Mouse (Mus musculus) intestine, postnatal 0 days (tissue): ENCODE results near the gene Ptprb. TPM values are rescaled to one million over a fixed set of nuclear protein-coding genes. Genes with fewer than 3 reads are reported as not detected.

Source experiments
- ATAC-seq: fragments of 200-750 bp; cut with Nextera tagmentation; 2 replicates; pipeline ENCODE4 v1.8.0; 2017; ENCODE audit warnings: mild to moderate bottlenecking, moderate TSS enrichment, moderate library complexity
- H3K27ac ChIP-seq: fragments of 300-500 bp; sonication (generic); 2 replicates; pipeline ENCODE4 v1.5.1; 2014; ENCODE audit warnings: mild to moderate bottlenecking, low read depth, low read length, moderate library complexity
- H3K27me3 ChIP-seq: fragments of 300-500 bp; sonication (generic); replicated peaks from 2 replicates; pipeline ENCODE4 v1.6.1; 2014; ENCODE audit warnings: low read length, mixed read lengths; ENCODE audit not compliant: control insufficient read depth, insufficient read depth
- H3K36me3 ChIP-seq: fragments of 300-500 bp; sonication (generic); 2 replicates; pipeline ENCODE4 v1.6.1; 2014; ENCODE audit warnings: mild to moderate bottlenecking, moderate library complexity; ENCODE audit not compliant: control insufficient read depth, insufficient read depth
- H3K4me1 ChIP-seq: fragments of 300-500 bp; sonication (generic); replicated peaks from 2 replicates; pipeline ENCODE4 v1.6.1; 2014; ENCODE audit warnings: antibody characterized with exemption, low read length, mixed read lengths; ENCODE audit not compliant: control insufficient read depth, insufficient read depth
- H3K4me2 ChIP-seq: fragments of 300-500 bp; sonication (generic); replicated peaks from 2 replicates; pipeline ENCODE4 v1.6.1; 2014; ENCODE audit warnings: low read depth, mild to moderate bottlenecking, moderate library complexity
- H3K4me3 ChIP-seq: fragments of 300-500 bp; sonication (generic); 2 replicates; pipeline ENCODE4 v1.5.1; 2014; ENCODE audit warnings: low read depth, low read length
- H3K9ac ChIP-seq: fragments of 300-500 bp; sonication (generic); 2 replicates; pipeline ENCODE4 v1.6.1; 2014; ENCODE audit warnings: mild to moderate bottlenecking, low read depth, low read length
- H3K9me3 ChIP-seq: fragments of 300-500 bp; sonication (generic); 2 replicates; pipeline ENCODE4 v1.6.1; 2016; ENCODE audit warnings: mixed run types; ENCODE audit not compliant: control insufficient read depth
- CTCF ChIP-seq: sonication (generic); IDR thresholded peaks from 2 replicates; pipeline ENCODE4 v1.5.1; 2016; ENCODE audit warnings: low read depth, mild to moderate bottlenecking, control low read depth, antibody characterized with exemption, moderate library complexity
- WGBS: fragments of 180-500 bp; shearing (Covaris S2); extraction: QIAGEN DNeasy Blood & Tissue Kit; methylation state at CpG from one replicate; pipeline ENCODE4 v1.1.7; 2014; 5-methylcytosine and 5-hydroxymethylcytosine counted together
- polyA plus RNA-seq: library from polyadenylated mRNA; unstranded; fragments of >200 nt; fragmentation: Nextera tagmentation; extraction: Ambion mirVana; gene quantifications from 2 replicates; pipeline ENCODE4 v1.2.1, GENCODE M21; 2015

Gene Ptprb
- polyA plus RNA-seq, 1 experiment from 2014 or later = 3.2 TPM

- no peak overlapping the region for H3K4me2 ChIP-seq
- no peak overlapping the region for H3K4me3 ChIP-seq
- H3K4me1 ChIP-seq = no peaks in the 10 kb centered on the region
- TF ChIP-seq CTCF = no peak
- H3K36me3 ChIP-seq = no peaks in the 10 kb centered on the region
- H3K9ac ChIP-seq = no peak overlapping the region
- whole genome bisulfite sequencing = 86% methylated on average over 6 of the region's 6 CpGs
- no peaks in the 10 kb centered on the region for H3K9me3 ChIP-seq
- H3K27me3 ChIP-seq = no peaks in the 10 kb centered on the region
- H3K27ac ChIP-seq = no peak overlapping the region
- no peak for ATAC-seq
Observed at GRCm38 (mm10) chr10:116402742-116403425, 127.6 kb downstream of the Ptprb start.

GRCm38 (mm10) chr10:116403679-116404078 is 128.4 kb downstream of the Ptprb start:
- Histone ChIP-seq H3K4me2 (no peak overlapping the region), H3K36me3 (no peaks in the 10 kb centered on the region), H3K4me3 (no peak overlapping the region), H3K9ac (no peak overlapping the region), H3K27ac (no peak overlapping the region), H3K27me3 (no peaks in the 10 kb centered on the region), H3K9me3 (no peaks in the 10 kb centered on the region), H3K4me1 (no peaks in the 10 kb centered on the region)
- ATAC-seq = no peak
- no peak for TF ChIP-seq CTCF
- WGBS = 43% methylated on average over 4 of the region's 4 CpGs

DNA sequence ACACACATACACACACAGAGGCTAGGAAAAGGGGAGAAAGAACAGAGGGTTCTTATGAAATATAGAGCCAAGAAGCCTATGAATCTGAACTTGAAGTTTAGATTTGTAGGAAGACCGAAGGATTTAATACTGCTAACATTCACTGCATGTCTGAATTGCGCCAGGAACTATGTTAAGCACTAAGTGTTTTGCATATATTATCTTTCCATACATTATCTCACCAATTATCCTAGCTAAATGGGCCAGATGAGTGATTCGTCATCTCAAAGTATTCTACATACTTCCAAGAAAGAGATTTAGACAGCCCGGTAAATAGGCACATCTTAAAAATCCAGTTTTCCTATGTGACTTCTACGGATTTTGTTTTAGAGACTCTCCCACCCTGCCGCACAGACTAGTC is 129.7 kb downstream of the Ptprb start:
- no peak overlapping the region for H3K27ac ChIP-seq
- no peaks in the 10 kb centered on the region for H3K36me3 ChIP-seq
- no peaks in the 10 kb centered on the region for H3K4me1 ChIP-seq
- H3K4me2 ChIP-seq = no peak overlapping the region
- no peak for ATAC-seq
- no peaks in the 10 kb centered on the region for H3K9me3 ChIP-seq
- no peak for TF ChIP-seq CTCF
- H3K9ac ChIP-seq = no peak overlapping the region
- WGBS = 95% methylated on average over 6 of the region's 6 CpGs
- no peak overlapping the region for H3K4me3 ChIP-seq
- no peaks in the 10 kb centered on the region for H3K27me3 ChIP-seq

DNA sequence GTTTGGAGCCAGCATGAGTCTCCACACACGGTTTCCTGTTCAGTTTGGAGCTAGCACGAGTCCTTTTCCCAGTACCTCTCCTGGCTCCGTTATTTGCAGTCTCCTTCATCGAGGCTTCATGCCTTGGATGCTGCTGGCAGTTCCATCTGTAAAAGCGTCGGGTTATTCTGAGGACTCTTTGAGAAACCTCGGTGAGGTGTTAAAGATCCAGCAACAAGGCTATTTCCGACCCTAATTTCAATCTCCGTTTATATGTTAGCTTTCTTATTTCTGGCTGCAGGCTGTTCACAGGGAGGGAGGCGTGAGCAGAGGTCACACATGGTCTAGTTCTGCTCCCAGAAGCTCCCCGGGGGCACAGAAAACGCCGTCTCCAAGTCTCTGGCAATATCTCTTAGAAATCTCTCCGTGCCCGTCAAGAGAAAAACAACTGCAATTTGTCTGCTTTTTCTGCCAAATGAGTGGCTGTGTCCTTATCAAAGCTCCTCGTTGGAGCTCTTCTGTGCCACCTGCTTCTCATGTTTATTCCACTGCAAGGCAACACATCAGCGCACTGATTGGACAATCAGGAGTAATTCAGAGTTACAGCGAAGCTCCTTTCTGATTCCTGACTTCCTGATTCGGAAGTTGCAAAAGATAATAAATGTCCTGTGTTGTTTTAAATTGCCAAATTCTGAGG is 132.5 kb downstream of the Ptprb start:
- H3K27me3 ChIP-seq = no peaks in the 10 kb centered on the region
- no peak overlapping the region for H3K4me2 ChIP-seq
- WGBS = 62% methylated on average over 19 of the region's 19 CpGs
- H3K36me3 ChIP-seq = no peaks in the 10 kb centered on the region
- H3K9ac ChIP-seq = no peak overlapping the region
- no peak overlapping the region for H3K4me3 ChIP-seq
- no peaks in the 10 kb centered on the region for H3K4me1 ChIP-seq
- ATAC-seq = no peak
- TF ChIP-seq CTCF = no peak
- no peak overlapping the region for H3K27ac ChIP-seq
- no peaks in the 10 kb centered on the region for H3K9me3 ChIP-seq

DNA sequence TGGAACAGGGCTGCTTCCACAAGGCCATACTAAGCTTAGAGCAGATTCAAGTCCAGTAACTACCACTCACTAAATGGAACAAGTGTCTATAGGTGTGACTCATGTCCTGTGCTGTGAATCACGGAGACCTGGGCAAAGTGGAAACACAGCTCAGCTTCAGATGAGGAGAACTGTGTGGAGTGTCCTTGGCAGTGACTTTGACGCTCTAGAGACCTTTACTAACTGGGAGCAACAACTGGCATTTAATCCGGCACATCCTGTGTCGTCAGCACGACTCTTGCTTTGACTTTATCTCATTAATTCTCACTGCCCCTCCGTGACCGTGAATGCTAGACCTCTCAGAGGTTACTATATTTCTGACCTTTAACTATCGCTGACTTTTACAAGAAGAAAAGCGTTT is 135.5 kb downstream of the Ptprb start:
- no peak for ATAC-seq
- Histone ChIP-seq H3K27me3 (no peaks in the 10 kb centered on the region), H3K27ac (no peak overlapping the region), H3K4me2 (no peak overlapping the region), H3K9ac (no peak overlapping the region), H3K36me3 (no peaks in the 10 kb centered on the region), H3K4me3 (no peak overlapping the region), H3K4me1 (no peaks in the 10 kb centered on the region), H3K9me3 (no peaks in the 10 kb centered on the region)
- 50% methylated on average over 9 of the region's 9 CpGs for WGBS
- no peak for TF ChIP-seq CTCF

DNA sequence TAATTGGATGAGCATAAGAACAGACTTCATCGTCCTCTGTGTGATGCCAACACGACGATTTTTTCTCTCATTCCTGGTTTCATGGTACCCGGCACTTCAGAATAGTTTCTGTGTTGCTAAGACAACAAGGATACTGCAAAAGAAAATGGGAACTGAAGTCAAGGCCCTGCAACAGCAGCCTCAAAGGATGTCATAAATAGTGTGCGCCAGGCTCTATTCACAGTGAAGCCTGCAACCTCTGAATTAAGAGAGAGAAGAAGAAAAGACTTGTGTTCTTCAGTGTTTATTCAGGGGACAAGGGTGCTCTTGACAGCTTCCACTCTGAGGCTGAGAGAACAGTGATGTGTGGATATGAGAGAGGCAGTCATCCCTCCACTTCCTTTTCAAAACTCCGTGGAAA is 140.8 kb downstream of the Ptprb start:
- 76% methylated on average over 6 of the region's 6 CpGs for WGBS
- ATAC-seq = no peak

More for the DNA sequence above, 140.8 kb downstream of the Ptprb start:
- no peaks in the 10 kb centered on the region for H3K9me3 ChIP-seq
- H3K36me3 ChIP-seq = no peaks in the 10 kb centered on the region
- no peak overlapping the region for H3K9ac ChIP-seq
- H3K27me3 ChIP-seq = no peaks in the 10 kb centered on the region
- H3K4me2 ChIP-seq = no peak overlapping the region
- no peaks in the 10 kb centered on the region for H3K4me1 ChIP-seq
- H3K27ac ChIP-seq = no peak overlapping the region
- no peak overlapping the region for H3K4me3 ChIP-seq
- TF ChIP-seq CTCF = no peak
